Comparison of ENCODE assay signal across 8 mouse cellular contexts in the genomic region with DNA sequence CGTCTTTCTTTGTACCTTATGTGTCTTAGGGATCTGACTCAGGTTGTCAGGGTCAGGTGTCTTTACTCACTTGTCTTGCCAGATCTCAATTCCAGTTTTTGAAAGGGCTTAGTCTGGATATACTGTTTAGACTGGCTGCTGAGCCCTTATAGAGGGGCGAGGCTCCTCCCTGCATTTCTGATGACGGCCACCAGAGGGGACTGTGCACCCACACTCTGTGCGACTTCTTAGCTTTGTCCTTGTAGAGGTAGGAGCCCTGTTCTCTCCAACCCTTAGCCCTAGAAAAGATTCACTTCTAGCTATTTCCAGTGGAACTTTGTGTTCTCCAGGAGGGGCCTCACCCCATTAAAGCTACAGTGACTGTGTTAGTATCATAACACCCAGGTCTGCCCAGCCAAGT.
DNase-seq lines count a peak whose midpoint lies in the region; ATAC-seq and TF ChIP-seq lines count a peak whose summit lies in the region.

No protein-coding gene starts in this region.

- H3K27me3 ChIP-seq in E14TG2a.4 (ENCODE audit: insufficient read depth, low read length) = no peaks in the 10 kb centered on the region
- no peaks in the 10 kb centered on the region for H3K27me3 ChIP-seq in forebrain, embryonic 16.5 days (replicated peaks; ENCODE audit: control insufficient read depth, insufficient read depth, low read length)
- H3K27me3 ChIP-seq in hindbrain, embryonic 14.5 days (ENCODE audit: control insufficient read depth, insufficient read depth, low read length) = no peaks in the 10 kb centered on the region

- H3K4me1 ChIP-seq in E14TG2a.4 (replicated peaks; ENCODE audit: low read depth, low read length) = peaks cover 33% of the 10 kb centered on the region
- H3K4me1 ChIP-seq in forebrain, embryonic 16.5 days (replicated peaks; ENCODE audit: control insufficient read depth, insufficient read depth, low read length) = no peaks in the 10 kb centered on the region; the same call in 1 of the 2 replicates
- no peaks in the 10 kb centered on the region for H3K4me1 ChIP-seq in hindbrain, embryonic 14.5 days (replicated peaks; ENCODE audit: control insufficient read depth, insufficient read depth, low read length)

- no peak overlapping the region for H3K4me2 ChIP-seq in forebrain, embryonic 16.5 days (ENCODE audit: low read length)
- H3K4me2 ChIP-seq in hindbrain, embryonic 14.5 days (replicated peaks) = no peak overlapping the region

- peak; percentile 94 for TF ChIP-seq CTCF in E14TG2a.4 (conservative IDR thresholded peaks at IDR 0.05; ENCODE audit: low read length)

- no peaks in the 10 kb centered on the region for H3K36me3 ChIP-seq in E14TG2a.4 (ENCODE audit: insufficient read depth, low read length)
- H3K36me3 ChIP-seq in forebrain, embryonic 16.5 days (ENCODE audit: control insufficient read depth, insufficient read depth) = no peaks in the 10 kb centered on the region
- no peaks in the 10 kb centered on the region for H3K36me3 ChIP-seq in hindbrain, embryonic 14.5 days (replicated peaks; ENCODE audit: control insufficient read depth, insufficient read depth)

- peak; percentile 27 for DNase-seq in c-Kit-positive CD71-positive TER-119-negative erythroid progenitor cells, embryonic 14.5 days (ENCODE audit: low read depth)
- DNase-seq in hindbrain, embryonic 14.5 days (ENCODE audit: low spot score) = peak; percentile 88
- DNase-seq in layer of hippocampus, postnatal 25 days (ENCODE audit: extremely low spot score in 1 of 2, low spot score in 1 of 2) = peak; percentile 75 to 89
- DNase-seq in lung, postnatal 36 days = peak; percentile 88
- peak; percentile 74 for DNase-seq in retina, postnatal 1 day
- DNase-seq in thymus, postnatal 36 days = peak; percentile 76 to 82

- 9% methylated on average over 4 of the region's 4 CpGs for WGBS in forebrain, embryonic 16.5 days
- 13% methylated on average over 4 of the region's 4 CpGs for WGBS in hindbrain, embryonic 14.5 days

- peak; percentile 90 for ATAC-seq in forebrain, embryonic 16.5 days
- peak; percentile 79 for ATAC-seq in hindbrain, embryonic 14.5 days (ENCODE audit: low FRiP score)

- no peak overlapping the region for H3K27ac ChIP-seq in forebrain, embryonic 16.5 days (ENCODE audit: low read length)
- H3K27ac ChIP-seq in hindbrain, embryonic 14.5 days = no peak overlapping the region

- H3K9me3 ChIP-seq in E14TG2a.4 (ENCODE audit: low read length) = no peaks in the 10 kb centered on the region
- no peaks in the 10 kb centered on the region for H3K9me3 ChIP-seq in forebrain, embryonic 16.5 days (ENCODE audit: control insufficient read depth, low read length)
- H3K9me3 ChIP-seq in hindbrain, embryonic 14.5 days (ENCODE audit: control insufficient read depth, low read length) = no peaks in the 10 kb centered on the region

- H3K4me3 ChIP-seq in E14TG2a.4 (replicated peaks; ENCODE audit: low read length) = no peak overlapping the region
- H3K4me3 ChIP-seq in forebrain, embryonic 16.5 days (replicated peaks; ENCODE audit: low read length) = no peak overlapping the region
- H3K4me3 ChIP-seq in hindbrain, embryonic 14.5 days (replicated peaks; ENCODE audit: low read length) = no peak overlapping the region

- H3K9ac ChIP-seq in forebrain, embryonic 16.5 days (replicated peaks; ENCODE audit: low read depth, low read length) = no peak overlapping the region
- no peak overlapping the region for H3K9ac ChIP-seq in hindbrain, embryonic 14.5 days

Comparison
In these comparisons a context has a peak if more than half of its experiments do, and no peak if none do; other contexts are left out.
1. DNase-seq: peak in every context shown above with its lines; median percentile 88 in hindbrain, embryonic 14.5 days; 88 in lung, postnatal 36 days; 82 in layer of hippocampus, postnatal 25 days; 79 in thymus, postnatal 36 days; 74 in retina, postnatal 1 day; 27 in c-Kit-positive CD71-positive TER-119-negative erythroid progenitor cells, embryonic 14.5 days.